Mouse (Mus musculus): ENCODE measurements around the gene Kctd11. TPM values are rescaled to one million over a fixed set of nuclear protein-coding genes. Genes with fewer than 3 reads are reported as not detected.
A peak's percentile ranks its signal among the peaks of the same experiment; 100 is the strongest.

The Kctd11 gene
- polyA plus RNA-seq, 1 experiment from 2014 or later, result 1.9 TPM

DNA sequence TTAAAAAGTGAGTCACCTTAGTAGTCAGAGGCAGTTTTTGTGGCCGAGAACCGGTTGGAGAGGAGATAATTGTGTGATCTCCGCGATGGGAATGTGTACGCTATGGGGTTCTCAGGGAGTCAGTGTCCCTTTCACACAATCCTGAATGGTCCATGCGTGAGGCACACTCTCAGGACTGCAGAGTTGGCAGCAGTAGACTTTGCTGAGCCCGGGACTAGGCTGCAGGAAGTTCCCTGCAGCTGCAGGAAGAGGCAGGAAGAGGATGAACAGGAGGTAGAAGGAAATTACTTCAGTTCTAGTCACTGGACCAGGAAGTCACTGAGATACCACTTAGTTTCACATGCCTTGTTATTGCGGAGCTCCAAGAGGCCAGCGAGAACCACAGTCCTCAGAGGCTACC lies 32.1 kb downstream of the Kctd11 start:
- H3K9ac ChIP-seq (ENCODE audit: low read depth, low read length), result no peak overlapping the region
- peaks cover 32% of the 10 kb centered on the region for H3K36me3 ChIP-seq (ENCODE audit: control insufficient read depth, insufficient read depth, low read length)
- WGBS, result 91% methylated on average over 9 of the region's 9 CpGs
- no peak for ATAC-seq
- no peak overlapping the region for H3K4me2 ChIP-seq (ENCODE audit: low read length)
- H3K27ac ChIP-seq (ENCODE audit: low read length), result no peak overlapping the region
- H3K9me3 ChIP-seq (replicated peaks; ENCODE audit: control insufficient read depth, low read length, poor library complexity, severe bottlenecking), result no peaks in the 10 kb centered on the region
- no peak overlapping the region for H3K4me3 ChIP-seq (ENCODE audit: low read depth, low read length)
- H3K4me1 ChIP-seq (ENCODE audit: control insufficient read depth, insufficient read depth, low read length), result peaks cover 22% of the 10 kb centered on the region
- no peaks in the 10 kb centered on the region for H3K27me3 ChIP-seq (ENCODE audit: control insufficient read depth, insufficient read depth, low read depth, low read length)

DNA sequence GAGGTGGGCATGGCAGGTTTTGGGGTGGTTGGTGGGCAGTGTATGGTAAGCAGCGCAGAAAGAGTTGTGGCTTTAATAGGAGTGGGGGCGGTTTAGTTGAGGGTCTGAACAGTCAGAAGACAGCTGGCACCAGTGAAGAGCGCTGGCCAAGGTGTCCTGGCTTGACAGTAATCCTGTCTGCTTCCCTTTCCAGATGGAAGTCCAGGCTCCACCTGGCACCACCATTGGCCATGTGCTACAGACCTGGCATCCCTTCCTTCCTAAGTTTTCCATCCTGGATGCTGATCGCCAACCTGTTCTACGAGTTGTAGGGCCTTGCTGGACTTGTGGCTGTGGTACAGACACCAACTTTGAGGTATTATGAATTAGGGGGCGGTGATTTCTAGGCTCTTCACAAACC lies 33.2 kb downstream of the Kctd11 start:
- Histone ChIP-seq H3K36me3 (ENCODE audit: control insufficient read depth, insufficient read depth, low read length) (peaks cover 32% of the 10 kb centered on the region), H3K9ac (ENCODE audit: low read depth, low read length) (peak overlapping the region; percentile 88; the same call in 1 of the 2 replicates), H3K4me2 (ENCODE audit: low read length) (peak overlapping the region; percentile 94), H3K4me3 (ENCODE audit: low read depth, low read length) (no peak overlapping the region), H3K4me1 (ENCODE audit: control insufficient read depth, insufficient read depth, low read length) (peaks cover 22% of the 10 kb centered on the region), H3K9me3 (replicated peaks; ENCODE audit: control insufficient read depth, low read length, poor library complexity, severe bottlenecking) (no peaks in the 10 kb centered on the region), H3K27me3 (ENCODE audit: control insufficient read depth, insufficient read depth, low read depth, low read length) (no peaks in the 10 kb centered on the region), H3K27ac (ENCODE audit: low read length) (no peak overlapping the region)
- no peak for ATAC-seq
- 93% methylated on average over 6 of the region's 6 CpGs for WGBS

DNA sequence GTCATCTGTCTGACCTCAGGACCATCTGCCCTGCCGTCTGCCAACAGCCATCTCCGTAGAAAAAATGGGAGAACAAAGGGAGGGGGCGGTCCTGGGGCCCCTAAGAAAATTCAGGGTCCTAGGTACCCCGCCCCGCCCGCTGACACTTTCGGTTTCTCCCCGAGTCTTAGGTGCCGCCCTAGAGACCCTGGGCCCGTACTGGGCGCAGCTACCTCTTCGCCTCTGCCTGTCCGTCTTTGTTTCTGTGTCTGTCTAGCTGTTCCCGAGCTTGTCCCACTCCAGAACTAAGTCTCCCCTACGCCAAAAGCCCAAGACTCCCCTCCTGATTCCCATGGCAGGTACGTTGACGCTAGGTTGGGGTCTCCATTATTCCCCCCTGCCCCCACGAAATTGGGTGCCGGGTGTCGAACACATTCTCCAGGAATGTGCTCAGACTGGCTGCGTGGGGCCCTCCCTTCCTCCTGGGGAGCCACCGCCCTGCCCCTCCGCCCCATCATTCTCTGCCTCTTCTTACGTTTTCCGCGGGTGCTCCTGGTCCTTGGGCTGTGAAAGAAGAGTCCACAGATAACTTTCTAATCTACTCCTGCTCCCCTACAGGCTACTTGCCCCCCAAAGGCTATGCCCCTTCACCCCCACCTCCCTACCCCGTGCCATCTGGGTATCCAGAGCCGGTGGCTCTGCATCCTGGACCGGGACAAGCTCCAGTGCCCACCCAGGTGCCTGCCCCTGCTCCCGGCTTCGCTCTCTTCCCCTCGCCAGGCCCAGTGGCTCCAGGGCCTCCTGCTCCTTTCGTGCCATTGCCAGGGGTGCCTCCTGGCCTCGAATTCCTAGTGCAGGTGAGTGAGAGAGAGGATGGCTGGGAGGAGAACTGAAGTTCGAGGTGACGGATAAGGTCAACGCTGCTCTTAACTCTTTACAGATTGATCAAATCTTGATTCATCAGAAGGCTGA lies 34.2 kb downstream of the Kctd11 start:
- 10% methylated on average over 36 of the region's 37 CpGs for WGBS
- Histone ChIP-seq H3K9me3 (replicated peaks; ENCODE audit: control insufficient read depth, low read length, poor library complexity, severe bottlenecking) (no peaks in the 10 kb centered on the region), H3K4me2 (ENCODE audit: low read length) (peak overlapping the region; percentile 94), H3K27ac (ENCODE audit: low read length) (peak overlapping the region; percentile 96), H3K9ac (ENCODE audit: low read depth, low read length) (peak overlapping the region; percentile 88), H3K4me3 (ENCODE audit: low read depth, low read length) (peak overlapping the region; percentile 65), H3K27me3 (ENCODE audit: control insufficient read depth, insufficient read depth, low read depth, low read length) (no peaks in the 10 kb centered on the region), H3K36me3 (ENCODE audit: control insufficient read depth, insufficient read depth, low read length) (peaks cover 29% of the 10 kb centered on the region), H3K4me1 (ENCODE audit: control insufficient read depth, insufficient read depth, low read length) (peaks cover 22% of the 10 kb centered on the region)
- peak; percentile 47 for ATAC-seq

DNA sequence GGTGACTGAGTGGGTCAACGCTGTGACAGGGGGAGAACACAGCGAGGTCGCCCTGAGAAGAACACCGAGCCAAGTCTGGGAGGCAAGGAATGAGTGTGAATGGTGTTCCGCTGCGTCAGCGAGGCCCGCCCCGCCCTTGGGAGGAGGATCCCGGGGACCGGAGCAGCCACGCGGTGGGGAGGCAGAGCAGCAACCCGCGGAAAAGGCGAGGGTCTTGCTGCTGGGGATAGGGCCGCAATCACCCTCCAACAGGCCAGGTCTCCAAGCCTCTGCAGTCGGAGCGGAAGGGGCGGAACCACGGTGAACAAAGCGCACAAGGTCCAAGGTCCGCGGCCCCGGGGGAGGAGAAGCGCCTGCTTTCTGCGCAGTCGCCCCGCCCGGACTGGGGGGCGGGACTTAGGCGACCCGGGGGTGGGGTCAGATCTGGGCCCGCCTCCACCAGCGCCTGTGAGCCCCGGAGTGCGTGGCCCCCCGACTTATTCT lies 35.0 kb downstream of the Kctd11 start, which contains the start of gene Plscr3:
Plscr3 (plus strand) TSS at position 179 of the 483 bp plus-strand sequence.
- Histone ChIP-seq H3K9ac (ENCODE audit: low read depth, low read length) (peak within 1 kb of the TSS; percentile 88), H3K4me1 (ENCODE audit: control insufficient read depth, insufficient read depth, low read length) (peaks cover 22% of the 10 kb centered on the region), H3K9me3 (replicated peaks; ENCODE audit: control insufficient read depth, low read length, poor library complexity, severe bottlenecking) (no peaks in the 10 kb centered on the region), H3K27me3 (ENCODE audit: control insufficient read depth, insufficient read depth, low read depth, low read length) (no peaks in the 10 kb centered on the region), H3K4me3 (ENCODE audit: low read depth, low read length) (peak within 1 kb of the TSS; percentile 65), H3K36me3 (ENCODE audit: control insufficient read depth, insufficient read depth, low read length) (peaks cover 22% of the 10 kb centered on the region), H3K4me2 (ENCODE audit: low read length) (peak within 1 kb of the TSS; percentile 94), H3K27ac (ENCODE audit: low read length) (peak within 1 kb of the TSS; percentile 96)
- peak; percentile 89 for ATAC-seq
- under 1% methylated on average over 35 of the region's 38 CpGs for WGBS

DNA sequence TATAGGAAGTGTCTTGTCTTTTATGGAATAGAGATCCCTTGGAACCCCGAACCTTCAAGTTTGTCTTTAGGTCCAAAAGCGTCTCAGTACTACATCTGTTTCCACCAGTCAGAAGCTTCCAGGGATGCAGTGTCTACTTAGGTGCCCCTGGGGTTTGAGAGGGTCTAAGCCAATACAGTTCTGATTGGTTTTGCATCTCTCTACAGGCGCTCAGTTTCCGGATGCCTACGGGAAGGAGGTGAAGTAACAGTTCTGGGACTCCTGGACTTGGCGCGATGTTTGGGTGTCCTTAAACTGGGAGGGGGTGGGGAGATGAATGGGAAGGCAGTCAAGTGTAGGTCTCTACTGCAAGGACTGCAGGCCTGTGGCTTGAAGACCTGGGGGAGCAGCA lies 42.5 kb downstream of the Kctd11 start:
- 2% methylated on average over 7 of the region's 7 CpGs for WGBS
- Histone ChIP-seq H3K36me3 (ENCODE audit: control insufficient read depth, insufficient read depth, low read length) (peaks cover 3% of the 10 kb centered on the region; the same call in 1 of the 2 replicates), H3K27me3 (ENCODE audit: control insufficient read depth, insufficient read depth, low read depth, low read length) (no peaks in the 10 kb centered on the region), H3K27ac (ENCODE audit: low read length) (peak overlapping the region; percentile 88), H3K4me1 (ENCODE audit: control insufficient read depth, insufficient read depth, low read length) (peaks cover 28% of the 10 kb centered on the region), H3K4me3 (ENCODE audit: low read depth, low read length) (peak overlapping the region; percentile 94), H3K4me2 (ENCODE audit: low read length) (peak overlapping the region; percentile 55), H3K9me3 (replicated peaks; ENCODE audit: control insufficient read depth, low read length, poor library complexity, severe bottlenecking) (no peaks in the 10 kb centered on the region), H3K9ac (ENCODE audit: low read depth, low read length) (peak overlapping the region; percentile 70)
- ATAC-seq, result 0 out of 2 replicates have a peak, but pooled peaks have one; percentile 0

DNA sequence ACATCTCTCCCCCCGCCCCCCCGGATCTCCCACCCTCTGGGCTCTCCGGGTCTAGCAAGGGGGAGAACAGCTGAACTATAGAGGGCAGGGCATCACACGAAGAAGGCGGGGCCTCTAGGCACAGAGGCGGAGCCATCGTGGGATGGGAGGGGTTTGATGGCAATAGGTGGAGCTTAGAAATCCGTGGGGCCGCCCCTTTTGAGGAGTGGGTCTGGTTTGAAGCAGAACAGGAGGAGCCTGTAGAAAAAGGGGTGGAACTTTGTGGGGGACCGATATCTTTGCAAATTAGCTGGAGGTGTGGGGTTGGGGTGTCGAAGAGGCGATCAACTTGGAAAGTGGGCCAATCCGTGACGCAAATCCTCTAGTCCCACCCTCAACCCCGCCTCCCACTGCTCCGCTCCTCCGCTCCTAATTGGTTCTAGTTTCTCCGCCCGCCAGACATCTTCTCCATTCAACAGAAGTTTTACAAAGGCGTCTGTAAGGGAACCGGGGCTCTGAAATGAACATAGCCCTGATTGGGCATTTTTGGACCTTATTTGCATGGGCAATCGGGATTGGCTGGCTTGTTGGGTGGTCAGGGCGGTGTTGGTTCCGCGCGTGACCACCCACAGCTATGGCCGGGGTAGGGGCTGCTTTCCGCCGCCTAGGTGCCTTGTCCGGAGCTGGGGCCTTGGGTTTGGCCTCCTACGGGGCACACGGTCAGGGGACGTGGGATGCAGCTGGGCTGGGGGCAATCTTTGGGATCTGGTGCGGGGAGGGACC lies 43.1 kb downstream of the Kctd11 start, which contains the start of gene Tmem256:
Tmem256 (plus strand) TSS at position 563 of the 762 bp plus-strand sequence.
- Histone ChIP-seq H3K4me2 (ENCODE audit: low read length) (peak within 1 kb of the TSS; percentile 97), H3K9ac (ENCODE audit: low read depth, low read length) (peak within 1 kb of the TSS; percentile 99), H3K27ac (ENCODE audit: low read length) (peak within 1 kb of the TSS; percentile 98), H3K4me1 (ENCODE audit: control insufficient read depth, insufficient read depth, low read length) (peaks cover 30% of the 10 kb centered on the region), H3K9me3 (replicated peaks; ENCODE audit: control insufficient read depth, low read length, poor library complexity, severe bottlenecking) (no peaks in the 10 kb centered on the region), H3K27me3 (ENCODE audit: control insufficient read depth, insufficient read depth, low read depth, low read length) (no peaks in the 10 kb centered on the region), H3K36me3 (ENCODE audit: control insufficient read depth, insufficient read depth, low read length) (peaks cover 4% of the 10 kb centered on the region; the same call in 1 of the 2 replicates), H3K4me3 (ENCODE audit: low read depth, low read length) (peak within 1 kb of the TSS; percentile 94)
- ATAC-seq, result peak; percentile 88
- WGBS, result 1% methylated on average over 31 of the region's 34 CpGs

DNA sequence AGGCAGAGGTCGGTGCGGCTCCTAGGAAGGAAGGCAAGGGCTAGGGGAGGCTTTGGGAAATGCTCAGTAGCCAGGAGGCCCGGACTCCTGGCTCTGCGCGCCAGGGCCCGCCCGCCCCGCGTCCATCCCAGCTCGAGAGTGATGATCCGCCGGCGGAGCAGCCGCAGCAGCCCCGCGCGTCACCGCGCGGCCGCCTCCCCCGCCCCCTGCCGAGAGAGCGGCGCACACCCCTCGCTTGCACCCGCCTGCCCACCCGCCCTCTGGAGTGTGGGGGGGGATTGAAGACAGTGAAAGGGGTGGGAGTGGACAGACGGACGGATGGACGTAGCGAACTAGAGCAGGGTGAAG lies 43.6 kb downstream of the Kctd11 start, which contains the start of gene Nlgn2:
Nlgn2 (minus strand) TSS at position 181 of the 348 bp plus-strand sequence.
- Histone ChIP-seq H3K9me3 (replicated peaks; ENCODE audit: control insufficient read depth, low read length, poor library complexity, severe bottlenecking) (no peaks in the 10 kb centered on the region), H3K4me2 (ENCODE audit: low read length) (peak within 1 kb of the TSS; percentile 97), H3K4me3 (ENCODE audit: low read depth, low read length) (peak within 1 kb of the TSS; percentile 94), H3K4me1 (ENCODE audit: control insufficient read depth, insufficient read depth, low read length) (peaks cover 30% of the 10 kb centered on the region), H3K36me3 (ENCODE audit: control insufficient read depth, insufficient read depth, low read length) (peaks cover 7% of the 10 kb centered on the region), H3K27ac (ENCODE audit: low read length) (peak within 1 kb of the TSS; percentile 98), H3K9ac (ENCODE audit: low read depth, low read length) (peak within 1 kb of the TSS; percentile 99), H3K27me3 (ENCODE audit: control insufficient read depth, insufficient read depth, low read depth, low read length) (no peaks in the 10 kb centered on the region)
- ATAC-seq, result peak; percentile 73
- under 1% methylated on average over 31 of the region's 32 CpGs for WGBS

DNA sequence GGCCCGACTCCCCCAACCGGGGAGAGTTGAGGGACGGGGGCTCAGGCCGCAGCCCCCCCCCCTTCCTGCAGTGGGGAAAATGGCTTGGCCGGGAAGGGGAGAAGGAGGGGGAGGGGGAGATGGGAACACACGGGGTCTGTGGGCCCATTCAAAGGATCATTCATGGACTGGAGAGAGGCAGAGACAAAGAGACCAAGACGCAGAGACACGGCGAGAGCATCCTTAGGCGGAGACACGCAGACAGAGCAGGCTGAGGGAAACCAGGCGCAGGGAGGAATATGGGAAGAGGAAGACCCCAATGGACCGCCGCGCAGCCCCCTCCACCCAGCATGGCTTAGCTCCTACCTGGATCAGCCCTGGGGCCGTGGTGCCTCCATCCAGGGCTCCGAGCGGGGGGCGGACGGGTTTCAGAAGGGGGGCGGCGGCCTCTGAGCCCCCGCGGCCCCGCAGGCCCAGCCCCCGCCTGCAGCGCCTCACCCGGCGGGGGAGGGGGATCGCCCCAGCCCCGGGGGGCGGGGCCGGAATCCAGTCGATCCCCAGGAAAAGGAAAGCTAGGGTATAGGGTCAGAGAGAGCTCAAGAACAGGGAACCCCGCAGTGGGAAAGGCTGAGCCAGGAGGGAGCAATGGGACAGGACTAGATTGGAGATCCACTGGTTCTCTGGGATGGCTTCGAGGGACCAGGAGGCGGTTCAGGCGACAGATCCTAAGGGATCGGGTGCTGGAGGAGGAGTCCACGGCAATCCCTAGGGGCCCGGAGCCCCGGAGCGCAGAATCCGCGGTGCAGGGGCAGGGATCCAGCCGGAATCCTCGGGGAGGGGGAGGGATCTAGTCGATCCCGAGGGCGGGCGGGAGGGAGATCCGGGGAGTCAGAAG lies 44.3 kb downstream of the Kctd11 start:
- Histone ChIP-seq H3K27ac (ENCODE audit: low read length) (peak overlapping the region; percentile 98), H3K4me3 (ENCODE audit: low read depth, low read length) (peak overlapping the region; percentile 94), H3K27me3 (ENCODE audit: control insufficient read depth, insufficient read depth, low read depth, low read length) (no peaks in the 10 kb centered on the region), H3K36me3 (ENCODE audit: control insufficient read depth, insufficient read depth, low read length) (peaks cover 7% of the 10 kb centered on the region), H3K9me3 (replicated peaks; ENCODE audit: control insufficient read depth, low read length, poor library complexity, severe bottlenecking) (no peaks in the 10 kb centered on the region), H3K4me2 (ENCODE audit: low read length) (peak overlapping the region; percentile 97), H3K9ac (ENCODE audit: low read depth, low read length) (peak overlapping the region; percentile 99), H3K4me1 (ENCODE audit: control insufficient read depth, insufficient read depth, low read length) (peaks cover 30% of the 10 kb centered on the region)
- ATAC-seq, result peak; percentile 15
- WGBS, result under 1% methylated on average over 37 of the region's 52 CpGs

Measured in midbrain, embryonic 16.5 days (tissue).